Mouse (Mus musculus): Measurements from ENCODE around the gene Gbx2.
A peak's percentile ranks its signal among the peaks of the same experiment; 100 is the strongest.

Gbx2 gene

GRCm38 (mm10) chr1:89902236-89902635 lies 28.7 kb downstream of the Gbx2 start:
- DNase-seq = no peak

- DNase-seq = no peak
Observed at GRCm38 (mm10) chr1:89901381-89901780, 29.6 kb downstream of the Gbx2 start.

- DNase-seq = no peak
Observed at GRCm38 (mm10) chr1:89899761-89900445, 31.1 kb downstream of the Gbx2 start.

GRCm38 (mm10) chr1:89899036-89899435 lies 31.9 kb downstream of the Gbx2 start:
- no peak for DNase-seq

- DNase-seq = no peak
Observed at GRCm38 (mm10) chr1:89895801-89896200, 35.2 kb downstream of the Gbx2 start.

GRCm38 (mm10) chr1:89892281-89892680 lies 38.7 kb downstream of the Gbx2 start:
- DNase-seq = no peak

- no peak for DNase-seq
Observed at GRCm38 (mm10) chr1:89891400-89891799, 39.6 kb downstream of the Gbx2 start.

GRCm38 (mm10) chr1:89885696-89886095 lies 45.3 kb downstream of the Gbx2 start:
- no peak for DNase-seq

- no peak for DNase-seq
Observed at GRCm38 (mm10) chr1:89884335-89884734, 46.6 kb downstream of the Gbx2 start.

- DNase-seq = peak; percentile 23
Observed at GRCm38 (mm10) chr1:89880834-89881233, 50.1 kb downstream of the Gbx2 start.

- no peak for DNase-seq
Observed at GRCm38 (mm10) chr1:89880193-89880592, 50.8 kb downstream of the Gbx2 start.

- no peak for DNase-seq
Observed at GRCm38 (mm10) chr1:89878496-89878895, 52.5 kb downstream of the Gbx2 start.
